In the genomic region with DNA sequence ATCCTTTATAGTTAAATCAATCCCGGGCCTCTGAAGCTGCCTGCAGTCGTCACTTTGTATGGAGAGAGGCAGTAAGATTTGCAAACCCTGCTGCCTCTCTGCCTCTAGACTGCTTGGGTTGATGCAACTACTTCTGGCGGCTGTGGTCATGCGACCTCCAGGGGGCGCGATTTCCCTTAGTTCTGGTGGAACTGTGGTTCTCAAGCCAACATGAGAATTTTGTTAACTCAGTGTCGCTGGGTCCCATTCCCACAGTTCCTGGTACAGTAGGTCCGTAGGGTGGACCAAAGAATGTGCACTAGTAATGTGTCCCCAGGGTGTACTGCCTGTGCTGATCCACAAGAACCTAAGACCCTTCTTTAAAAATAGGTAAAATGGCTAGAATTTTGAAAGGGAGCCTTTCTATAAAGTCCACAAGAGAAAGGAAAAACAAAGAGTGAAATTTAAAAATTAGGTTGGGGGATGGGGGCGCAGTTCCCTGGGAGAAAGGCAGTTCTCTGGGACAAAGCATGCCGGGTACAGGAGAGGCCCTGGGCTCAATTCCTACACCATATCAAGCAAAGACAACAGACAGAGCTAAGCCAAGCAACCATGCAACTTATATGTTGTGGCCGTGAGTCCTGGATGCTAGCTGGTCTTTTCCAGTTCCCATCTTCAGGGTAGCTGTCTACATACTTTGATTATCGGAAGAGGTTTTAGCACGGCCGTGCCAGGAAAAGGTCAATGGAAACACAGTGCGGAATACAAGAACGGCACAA, we compare ENCODE assay signal across 8 mouse cellular contexts.
DNase-seq lines count a peak whose midpoint lies in the region; ATAC-seq and TF ChIP-seq lines count a peak whose summit lies in the region.

No protein-coding gene starts in this region.

- ATAC-seq in frontal cortex, adult (ENCODE audit: low TSS enrichment), result peak; percentile 96
- peak; percentile 76 to 84 for ATAC-seq in hematopoietic stem cell, adult 5-6 weeks (replicated peaks in 1 of 2; ENCODE audit: insufficient read depth in 1 of 2, low FRiP score in 2 of 2, low TSS enrichment in 1 of 2, low read depth in 1 of 2, poor library complexity in 2 of 2, severe bottlenecking in 2 of 2)
- ATAC-seq in lung, embryonic 15.5 days (ENCODE audit: borderline replicate concordance, extremely low read depth, low FRiP score, low TSS enrichment), result peak; percentile 45; the same call in 1 of the 2 replicates

- in situ Hi-C loops in ES-E14 (cut with MboI; ENCODE audit: low sequenced_read_pairs in 2 of 2, unreplicated experiment in 2 of 2), result loop anchor here in 1 of 2 experiments (25.0 kb wide), 1 partner anchor 184 kb away; no protein-coding TSS in a partner anchor

- TF ChIP-seq POLR2A in olfactory bulb, adult 2 months (IDR thresholded peaks at IDR 0.05; ENCODE audit: insufficient read depth, low read depth, low read length), result no peak

- no peak overlapping the region for H3K9ac ChIP-seq in ES-E14 (ENCODE audit: insufficient read depth, low read depth, low read length, poor library complexity, severe bottlenecking)
- H3K9ac ChIP-seq in lung, embryonic 15.5 days, result no peak overlapping the region

- TF ChIP-seq CTCF in layer of hippocampus, adult 2 months (conservative IDR thresholded peaks at IDR 0.05), result peak; percentile 89
- peak; percentile 78; the same call in 1 of the 2 replicates for TF ChIP-seq CTCF in olfactory bulb, adult 2 months (IDR thresholded peaks at IDR 0.05; ENCODE audit: insufficient read depth, low read depth, low read length)

- 44% methylated on average over 16 of the region's 16 CpGs for WGBS in lung, embryonic 15.5 days
- WGBS in olfactory bulb, adult 2 months, result 38% methylated on average over 16 of the region's 16 CpGs

- no peaks in the 10 kb centered on the region for H3K36me3 ChIP-seq in ES-E14 (ENCODE audit: control insufficient read depth, insufficient read depth, low read length, poor library complexity, severe bottlenecking)
- no peaks in the 10 kb centered on the region for H3K36me3 ChIP-seq in lung, embryonic 15.5 days

- H3K27me3 ChIP-seq in lung, embryonic 15.5 days, result no peaks in the 10 kb centered on the region

- H3K27ac ChIP-seq in ES-E14 (ENCODE audit: insufficient read depth, low read depth, low read length, poor library complexity, severe bottlenecking), result no peak overlapping the region
- H3K27ac ChIP-seq in layer of hippocampus, adult 2 months, result no peak overlapping the region
- H3K27ac ChIP-seq in lung, embryonic 15.5 days, result no peak overlapping the region
- no peak overlapping the region; the same call in 1 of the 2 replicates for H3K27ac ChIP-seq in olfactory bulb, adult 2 months (ENCODE audit: insufficient read depth, low read depth, low read length)

- peak; percentile 73 for DNase-seq in ES-E14 (ENCODE audit: low read depth, low spot score)
- peak; percentile 83 to 90 for DNase-seq in cerebellum, adult 18-20 months
- peak; percentile 80 to 85 for DNase-seq in layer of hippocampus, adult 2 months (ENCODE audit: low spot score in 2 of 2)
- peak; percentile 85 for DNase-seq in thymus, postnatal 0 days (ENCODE audit: low spot score)

- H3K4me2 ChIP-seq in lung, embryonic 15.5 days, result no peak overlapping the region

- H3K4me3 ChIP-seq in ES-E14 (ENCODE audit: insufficient read depth in 1 of 2, low read depth in 1 of 2, low read length in 2 of 2, poor library complexity in 1 of 2, severe bottlenecking in 1 of 2), result no peak overlapping the region
- H3K4me3 ChIP-seq in layer of hippocampus, adult 2 months, result no peak overlapping the region
- H3K4me3 ChIP-seq in lung, embryonic 15.5 days, result no peak overlapping the region
- no peak overlapping the region for H3K4me3 ChIP-seq in olfactory bulb, adult 2 months (ENCODE audit: insufficient read depth, low read depth, low read length)

- no peaks in the 10 kb centered on the region for H3K9me3 ChIP-seq in ES-E14 (ENCODE audit: control insufficient read depth, insufficient read depth, low read depth, low read length)
- H3K9me3 ChIP-seq in lung, embryonic 15.5 days, result no peaks in the 10 kb centered on the region

- peaks cover 0 to 2% of the 10 kb centered on the region in 2 experiments; a peak in 1 of 4 replicates for H3K4me1 ChIP-seq in ES-E14 (ENCODE audit: control insufficient read depth in 2 of 2, insufficient read depth in 2 of 2, low read length in 2 of 2, poor library complexity in 1 of 2)
- 0 out of 2 replicates have a peak, but pooled peaks cover 3% of the 10 kb centered on the region for H3K4me1 ChIP-seq in lung, embryonic 15.5 days
- peaks cover 5% of the 10 kb centered on the region; the same call in 1 of the 2 replicates for H3K4me1 ChIP-seq in olfactory bulb, adult 2 months (ENCODE audit: control insufficient read depth, insufficient read depth, low read length)

TF ChIP-seq in ES-E14, 5 proteins besides CTCF, POLR2A, EP300 and RAD21:
- TF ChIP-seq HCFC1 (IDR thresholded peaks at IDR 0.05; ENCODE audit: borderline replicate concordance, insufficient read depth, low read length) (no peak), ZC3H11A (IDR thresholded peaks at IDR 0.05; ENCODE audit: borderline replicate concordance, low read depth, low read length) (peak; percentile 80; the same call in 1 of the 2 replicates)

Comparison
In these comparisons a context has a peak if more than half of its experiments do, and no peak if none do; other contexts are left out.
1. ATAC-seq: peak in every context shown above with its lines; median percentile 96 in frontal cortex, adult; 80 in hematopoietic stem cell, adult 5-6 weeks; 45 in lung, embryonic 15.5 days.